Mouse (Mus musculus): ENCODE data around the gene Usp7.

Gene Usp7

DNA sequence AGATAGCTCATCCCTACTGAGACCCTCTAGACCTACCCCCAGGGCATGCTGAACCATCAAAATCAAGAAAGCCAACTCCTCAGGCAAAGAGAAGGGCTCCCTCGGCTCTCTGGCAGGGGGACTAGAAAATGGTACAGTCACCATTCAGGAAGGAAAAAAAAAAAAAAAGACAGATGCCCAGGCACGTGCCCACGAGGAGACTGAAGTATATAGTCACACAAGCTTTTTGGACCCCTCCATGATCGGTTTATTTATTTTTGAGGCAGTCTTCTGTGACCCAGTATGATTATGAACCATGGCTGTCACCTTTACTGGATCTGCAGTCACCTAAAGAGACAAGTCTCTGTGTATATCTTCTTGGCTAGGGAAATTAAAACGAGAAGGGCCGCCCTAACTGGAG, 118.8 kb downstream of the Usp7 start:
- no peak for DNase-seq (ENCODE audit: low spot score)

DNA sequence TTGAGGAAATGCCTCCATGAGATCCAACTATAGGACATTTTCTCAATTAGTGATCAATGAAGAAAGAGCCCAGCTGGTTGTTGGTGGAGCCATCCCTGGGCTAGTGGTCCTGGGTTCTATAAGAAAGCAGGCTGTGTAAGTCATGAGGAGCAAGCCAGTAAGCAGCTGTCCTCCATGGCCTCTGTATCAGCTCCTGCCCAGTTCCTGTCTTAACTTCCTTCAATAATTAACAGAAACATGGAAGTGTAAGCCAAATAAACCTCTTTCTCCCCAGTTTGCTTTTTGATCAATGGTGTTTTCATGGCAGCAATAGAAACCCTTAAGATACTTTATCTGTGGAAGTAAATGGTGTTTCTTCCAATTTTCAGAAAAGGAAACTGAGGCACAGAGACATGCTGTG, 119.3 kb downstream of the Usp7 start:
- DNase-seq (ENCODE audit: low spot score) = no peak

- DNase-seq (ENCODE audit: low spot score) = no peak
Observed at GRCm38 (mm10) chr16:8672350-8672687, 119.8 kb downstream of the Usp7 start.

DNA sequence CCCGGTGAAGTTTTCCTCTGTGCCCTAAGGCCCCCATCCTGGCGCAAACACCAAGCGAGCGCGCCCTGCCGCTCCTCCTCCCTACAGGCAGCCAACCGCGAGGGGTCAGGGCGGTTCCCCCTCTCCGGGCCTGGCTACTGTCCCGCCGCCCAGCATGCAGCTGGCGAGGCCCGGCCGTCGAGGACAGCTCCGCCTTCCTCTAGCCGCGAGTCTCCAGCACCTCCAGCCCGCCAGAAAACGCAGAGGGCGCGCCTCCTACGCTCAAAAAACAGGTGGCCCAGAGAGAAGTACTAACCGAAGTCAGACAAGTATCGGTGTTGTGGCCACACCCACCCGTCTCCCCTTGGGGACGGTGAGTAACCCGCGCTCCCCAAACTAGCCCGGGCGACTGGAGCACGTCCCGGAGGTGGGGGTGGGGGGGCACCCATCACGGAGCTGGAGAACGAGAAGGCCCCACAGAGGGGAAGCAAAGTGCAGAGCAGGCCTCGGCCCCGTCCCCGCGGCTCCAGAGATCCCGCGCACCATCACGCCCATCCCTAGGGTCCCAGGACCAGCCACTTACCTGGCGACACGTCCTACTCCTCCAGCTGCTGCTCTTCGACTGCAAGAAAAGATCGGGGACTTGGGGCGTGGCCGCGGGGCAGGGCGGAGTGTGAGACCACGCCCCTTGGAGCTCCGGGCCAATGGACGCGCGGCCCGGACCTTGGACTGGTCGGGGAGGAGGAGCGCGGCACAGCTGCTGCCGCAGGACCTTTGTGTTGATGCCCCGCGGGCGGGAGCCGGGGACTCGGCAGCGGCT, 120.4 kb downstream of the Usp7 start, which contains the start of gene Carhsp1:
TSS of gene Carhsp1 (minus strand) at position 605 of the 799 bp plus-strand sequence.
- DNase-seq (ENCODE audit: low spot score) = peak; percentile 93

- DNase-seq (ENCODE audit: low spot score) = no peak
Observed at GRCm38 (mm10) chr16:8670041-8671035, 121.8 kb downstream of the Usp7 start.

DNA sequence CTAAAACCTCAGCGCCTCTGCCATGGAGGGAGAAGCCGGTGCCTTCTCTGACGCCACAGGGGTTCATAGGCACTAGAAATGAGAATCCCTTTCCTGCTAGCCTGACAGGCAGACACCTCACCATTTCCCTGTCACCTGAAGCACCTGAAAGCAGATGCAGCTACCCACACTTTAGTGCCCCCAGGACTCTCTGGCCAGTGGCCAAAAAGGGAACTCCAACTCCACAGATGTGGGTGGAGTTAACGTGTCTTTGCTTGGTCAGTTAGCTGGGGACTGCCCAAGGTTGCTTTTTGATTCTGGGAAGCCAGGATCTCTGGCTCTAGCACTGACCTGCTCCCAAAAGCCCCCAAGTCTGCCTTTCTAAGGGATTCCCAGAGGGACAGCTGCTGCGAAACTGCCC, 122.7 kb downstream of the Usp7 start:
- no peak for DNase-seq (ENCODE audit: low spot score)

DNA sequence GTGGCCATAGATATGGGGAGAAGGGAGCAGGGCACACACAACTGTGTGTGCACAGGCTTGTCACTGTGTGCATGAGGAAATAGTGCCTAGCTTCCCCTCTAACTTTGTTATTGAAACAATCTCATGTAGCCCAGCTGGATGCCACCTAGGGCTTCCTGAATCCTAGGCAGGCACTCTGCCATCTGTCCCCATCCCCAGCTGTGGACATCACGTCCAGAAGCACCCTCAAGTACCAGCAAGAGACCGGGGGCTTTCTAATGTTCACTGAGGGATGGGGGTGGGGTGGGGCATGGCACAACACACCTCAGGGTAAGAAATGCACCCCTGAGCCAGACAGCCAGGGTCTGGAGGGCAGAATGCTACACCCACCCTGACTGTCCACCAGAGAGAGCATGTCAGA, 123.7 kb downstream of the Usp7 start:
- DNase-seq (ENCODE audit: low spot score) = no peak

DNA sequence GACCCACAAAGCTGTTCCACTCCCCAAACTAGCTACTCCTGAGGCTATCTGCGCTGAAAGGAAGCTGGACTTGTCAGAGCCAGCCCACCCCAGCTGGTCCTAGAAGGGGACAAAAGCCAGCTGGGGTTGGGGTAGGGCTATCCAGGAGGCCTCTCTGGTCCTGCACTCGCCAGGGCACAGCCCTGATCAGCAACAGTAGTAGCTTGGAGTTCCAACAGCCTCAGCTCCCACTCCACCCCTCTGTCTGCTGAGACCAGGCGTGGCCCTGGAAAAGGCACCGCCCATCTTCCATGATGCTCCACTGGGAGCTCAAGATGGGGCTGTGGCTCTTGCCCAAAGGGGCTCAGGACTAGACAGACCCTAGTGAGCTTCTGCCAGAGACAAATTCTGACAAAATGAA, 124.3 kb downstream of the Usp7 start:
- DNase-seq (ENCODE audit: low spot score) = no peak

- DNase-seq (ENCODE audit: low spot score) = no peak
Observed at GRCm38 (mm10) chr16:8667261-8667660, 124.8 kb downstream of the Usp7 start.

DNA sequence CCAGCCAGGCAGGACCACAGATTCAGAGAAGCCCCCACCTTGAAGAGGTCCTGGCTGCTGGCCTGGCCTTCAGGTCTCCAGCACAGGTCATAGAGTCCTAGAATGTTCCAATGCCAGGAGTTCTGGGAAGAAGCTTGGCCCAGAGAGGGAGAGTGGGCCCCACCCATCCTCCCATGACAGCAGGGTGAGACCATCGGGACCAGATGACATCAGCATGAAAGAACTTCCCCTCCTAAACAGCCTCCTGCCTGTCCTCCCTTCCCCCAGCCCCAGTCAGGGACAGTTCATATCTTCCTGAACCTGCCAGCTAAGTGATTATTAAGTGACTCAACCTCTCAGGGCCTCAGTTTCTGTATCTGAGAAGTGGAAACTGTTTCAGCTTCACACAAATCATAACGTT, 125.7 kb downstream of the Usp7 start:
- DNase-seq (ENCODE audit: low spot score) = peak; percentile 38

DNA sequence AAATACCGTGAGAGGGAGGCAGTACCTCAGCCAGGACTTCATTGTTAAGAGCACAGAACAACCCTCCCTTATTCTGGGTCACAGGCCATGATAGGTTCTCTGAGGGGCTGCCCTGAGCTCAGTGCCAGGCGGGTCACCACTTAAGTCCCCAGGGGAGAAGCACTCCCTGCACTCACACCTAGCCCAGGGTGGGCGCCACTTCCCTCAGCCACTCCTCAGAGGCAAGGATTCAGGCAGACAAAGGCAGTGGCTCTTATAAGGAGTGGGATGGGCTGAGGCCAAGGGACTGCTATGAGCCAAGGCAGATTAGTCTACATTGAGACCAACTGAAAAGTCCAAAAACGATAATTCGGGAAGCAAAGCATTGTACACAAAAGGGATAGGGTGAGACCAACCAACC, 126.7 kb downstream of the Usp7 start:
- no peak for DNase-seq (ENCODE audit: low spot score)

DNA sequence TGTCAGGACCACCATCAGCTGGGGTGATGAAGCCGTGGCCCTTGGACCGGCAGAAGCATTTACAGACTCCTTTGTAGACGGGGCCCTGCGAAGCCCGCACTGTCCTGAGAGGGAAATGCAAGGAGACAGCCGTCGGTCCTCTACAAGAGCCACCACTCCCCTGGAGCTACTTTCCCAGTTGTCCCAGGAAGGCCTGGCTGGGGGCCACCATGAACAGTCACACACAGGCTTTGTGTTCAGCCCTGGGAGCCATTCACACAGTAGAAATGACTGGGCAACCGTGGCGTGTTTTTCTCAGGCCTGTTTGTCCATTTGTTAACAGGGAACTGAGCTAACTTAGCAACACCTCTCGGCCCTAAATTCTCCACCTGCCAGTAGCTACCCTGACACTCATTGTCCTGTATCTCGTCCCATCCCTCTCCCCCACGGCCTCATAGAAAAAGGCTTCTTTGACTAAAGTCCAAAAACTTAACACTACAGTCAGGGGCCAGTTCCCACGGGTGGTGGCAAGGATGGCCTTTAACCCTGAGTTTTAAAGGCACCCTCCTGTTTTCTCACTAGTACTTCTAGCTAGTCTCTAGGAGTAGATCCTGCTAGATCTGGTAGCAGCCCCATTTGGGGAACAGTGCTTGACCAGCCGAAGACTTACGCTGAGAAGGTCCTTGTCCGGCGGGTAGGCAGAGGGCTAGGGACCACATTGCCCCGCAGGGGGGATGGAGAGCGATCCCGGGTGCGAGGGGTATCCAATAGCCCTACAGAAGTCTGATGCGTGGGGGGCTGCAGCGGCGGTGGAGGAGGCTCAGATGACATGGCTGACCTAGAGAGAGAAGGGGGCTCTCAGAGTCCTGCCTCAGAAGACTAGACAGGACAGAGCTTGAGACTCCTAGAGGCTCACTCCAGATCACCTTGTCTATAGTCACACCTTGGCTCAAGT, 128.2 kb downstream of the Usp7 start:
- no peak for DNase-seq (ENCODE audit: low spot score)

- DNase-seq (ENCODE audit: low spot score) = no peak
Observed at GRCm38 (mm10) chr16:8663022-8663421, 129.1 kb downstream of the Usp7 start.

- DNase-seq (ENCODE audit: low spot score) = no peak
Observed at GRCm38 (mm10) chr16:8658764-8659163, 133.3 kb downstream of the Usp7 start.

DNA sequence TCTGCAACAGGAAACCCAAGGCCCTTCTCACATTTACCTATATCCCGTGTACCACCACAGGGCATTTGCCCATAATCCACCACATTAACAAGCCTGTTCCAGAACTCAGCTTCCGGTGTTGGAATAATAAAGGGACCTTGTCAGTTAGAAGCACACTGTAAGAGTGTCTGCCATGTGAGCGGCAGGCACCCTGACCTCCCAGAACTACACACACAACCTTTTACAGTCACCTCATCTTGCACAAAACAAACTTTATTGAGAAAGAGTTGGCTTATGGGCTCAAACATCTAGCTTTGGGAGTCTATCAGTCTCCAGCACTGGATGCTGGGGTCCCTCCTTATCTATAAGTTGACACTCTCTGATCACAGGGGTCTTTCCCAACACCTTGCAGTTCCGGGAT, 133.8 kb downstream of the Usp7 start:
- no peak for DNase-seq (ENCODE audit: low spot score)

DNA sequence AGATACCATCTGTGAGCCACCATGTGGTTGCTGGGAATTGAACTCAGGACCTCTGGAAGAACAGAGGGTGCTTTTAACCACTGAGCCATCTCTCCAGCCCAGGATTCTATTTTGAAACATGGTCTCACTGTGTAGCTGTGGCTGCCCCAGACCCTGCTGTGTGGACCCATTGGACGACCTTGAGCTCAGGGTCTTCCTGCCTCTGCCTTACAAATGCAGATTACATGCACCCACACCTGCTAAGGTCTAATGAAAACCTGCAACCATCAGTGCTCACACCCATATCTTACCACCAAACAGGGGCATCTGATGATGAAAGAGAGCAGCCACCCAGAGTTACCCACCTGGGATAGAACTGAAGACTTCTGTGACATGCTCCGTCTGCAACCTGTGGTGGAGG, 135.9 kb downstream of the Usp7 start:
- DNase-seq (ENCODE audit: low spot score) = no peak

GRCm38 (mm10) chr16:8655599-8655998, 136.5 kb downstream of the Usp7 start:
- DNase-seq (ENCODE audit: low spot score) = no peak

DNA sequence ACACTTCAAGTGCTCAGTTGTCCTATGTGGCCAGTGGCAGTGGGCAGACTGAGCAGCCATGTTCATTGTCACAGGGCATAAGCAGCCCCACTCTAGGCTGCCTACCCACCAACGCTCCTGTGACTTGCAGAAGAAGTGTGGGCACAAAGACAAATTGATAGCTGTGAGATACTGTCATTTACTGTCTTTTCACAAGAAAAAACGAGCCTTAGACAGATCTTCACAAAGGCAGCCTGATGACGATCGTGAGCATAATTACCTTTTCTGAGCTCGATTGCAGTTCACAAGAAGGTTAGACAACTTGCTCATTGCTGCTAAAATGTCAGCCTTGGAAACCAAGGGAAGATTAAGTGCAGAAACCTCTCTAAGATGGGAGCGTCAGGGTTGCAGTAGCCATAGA, 137.0 kb downstream of the Usp7 start:
- DNase-seq (ENCODE audit: low spot score) = no peak

DNA sequence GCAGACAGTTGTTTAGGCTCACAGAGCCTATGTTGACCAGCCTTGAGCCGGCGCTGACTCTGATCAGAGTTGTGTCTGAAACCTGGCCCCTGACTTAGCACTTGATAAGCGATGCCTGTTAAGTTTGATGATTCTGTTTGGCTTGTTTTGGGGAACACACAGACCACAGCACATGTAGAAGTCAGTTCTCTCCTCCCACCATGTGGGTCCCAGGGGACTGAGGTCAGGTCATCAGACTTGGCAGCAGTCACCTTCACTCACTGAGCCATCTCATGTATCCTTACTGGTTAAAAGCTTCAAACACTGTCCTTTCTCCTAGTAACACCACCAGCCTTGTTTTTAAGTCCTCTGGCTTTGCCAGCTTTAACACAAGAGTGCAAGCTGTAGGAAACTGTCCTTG, 142.1 kb downstream of the Usp7 start:
- no peak for DNase-seq (ENCODE audit: low spot score)

DNA sequence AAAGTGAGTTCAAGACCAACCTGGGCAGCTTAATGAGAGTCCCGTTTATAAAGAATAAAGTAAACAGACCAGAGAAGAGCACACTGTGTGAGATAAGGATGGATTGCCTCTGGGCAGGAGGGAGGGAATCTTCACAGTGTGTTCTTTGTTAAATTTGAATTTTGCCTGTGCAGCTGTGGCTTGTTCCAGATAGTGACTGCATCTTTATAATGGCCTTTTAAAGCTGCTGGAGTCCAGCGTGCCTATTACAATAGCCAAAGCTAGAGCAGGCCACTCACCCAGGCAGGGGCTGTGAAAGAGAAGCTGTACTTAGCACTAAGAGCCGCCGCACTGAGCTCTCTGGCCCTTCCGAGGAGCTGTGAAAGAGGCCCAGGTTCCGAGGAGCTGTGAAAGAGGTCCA, 146.6 kb downstream of the Usp7 start:
- no peak for DNase-seq (ENCODE audit: low spot score)

GRCm38 (mm10) chr16:8643855-8644254, 148.3 kb downstream of the Usp7 start:
- DNase-seq (ENCODE audit: low spot score) = peak; percentile 29

All from urinary bladder, postnatal 25 days (tissue).